Mouse (Mus musculus) liver, postnatal 0 days (tissue): Measurements from ENCODE around the gene Ankrd12.

Experiments
- CTCF ChIP-seq: sonication (generic); IDR thresholded peaks from 2 replicates; pipeline ENCODE4 v1.5.1; 2016; ENCODE audit warnings: antibody characterized with exemption, low read depth
- EP300 ChIP-seq: IDR thresholded peaks from 2 replicates; pipeline ENCODE4 v1.6.1; 2016; ENCODE audit warnings: antibody characterized with exemption, low read depth, mild to moderate bottlenecking

- TF ChIP-seq CTCF = no peak
- no peak for TF ChIP-seq EP300
Observed at GRCm38 (mm10) chr17:65931525-65931924, 145.4 kb downstream of the Ankrd12 start.
